Mouse (Mus musculus) large intestine, adult 2 months (tissue): ENCODE data around the gene Tpd52l1. TPM values are rescaled to one million over a fixed set of nuclear protein-coding genes. Genes with fewer than 3 reads are reported as not detected.

Experiments
- DNase-seq: peaks from one replicate; pipeline ENCODE4 v3.0.0-alpha.2; 2012; ENCODE audit warnings: low read depth, low spot score
- WGBS: fragments of 180-500 bp; shearing (Covaris S2); methylation state at CpG from one replicate; pipeline ENCODE4 v1.1.7; 2018; 5-methylcytosine and 5-hydroxymethylcytosine counted together
- polyA plus RNA-seq: library from polyadenylated mRNA; depleted of rRNA; stranded (reverse); fragments of >200 nt; gene quantifications from 2 replicates; pipeline ENCODE4 v1.2.3, GENCODE M21; 2012

The Tpd52l1 gene
- polyA plus RNA-seq, 1 experiment: 1.9 TPM

- no peak for DNase-seq
- 98% methylated on average over 1 of the region's 1 CpGs for WGBS
Measured at GRCm38 (mm10) chr10:31352845-31353427, 92.8 kb downstream of the Tpd52l1 start.

GRCm38 (mm10) chr10:31351056-31351455, 94.7 kb downstream of the Tpd52l1 start:
- DNase-seq: no peak
- WGBS: 88% methylated on average over 2 of the region's 2 CpGs

- WGBS: 65% methylated on average over 8 of the region's 8 CpGs
- no peak for DNase-seq
Measured at GRCm38 (mm10) chr10:31346401-31346800, 99.4 kb downstream of the Tpd52l1 start.

GRCm38 (mm10) chr10:31336432-31336831, 109.3 kb downstream of the Tpd52l1 start:
- DNase-seq: no peak
- 59% methylated on average over 5 of the region's 5 CpGs for WGBS

GRCm38 (mm10) chr10:31331225-31331775, 114.5 kb downstream of the Tpd52l1 start:
- DNase-seq: no peak
- 79% methylated on average over 4 of the region's 4 CpGs for WGBS

- no peak for DNase-seq
- 92% methylated on average over 3 of the region's 3 CpGs for WGBS
Measured at GRCm38 (mm10) chr10:31330286-31330962, 115.3 kb downstream of the Tpd52l1 start.

- 30% methylated on average over 1 of the region's 1 CpGs for WGBS
- no peak for DNase-seq
Measured at GRCm38 (mm10) chr10:31329436-31329835, 116.3 kb downstream of the Tpd52l1 start.

GRCm38 (mm10) chr10:31318491-31318890, 127.3 kb downstream of the Tpd52l1 start:
- 79% methylated on average over 5 of the region's 5 CpGs for WGBS
- no peak for DNase-seq

GRCm38 (mm10) chr10:31312865-31313848, 132.6 kb downstream of the Tpd52l1 start, which contains the start of gene Hddc2:
Hddc2 (plus strand) TSS chr10:31313383.
- 2% methylated on average over 38 of the region's 44 CpGs for WGBS
- peak; percentile 65 for DNase-seq

GRCm38 (mm10) chr10:31307024-31307598, 138.6 kb downstream of the Tpd52l1 start:
- WGBS: 13% methylated on average over 1 of the region's 1 CpGs

GRCm38 (mm10) chr10:31303446-31303845, 142.3 kb downstream of the Tpd52l1 start:
- WGBS: 98% methylated on average over 2 of the region's 2 CpGs
- no peak for DNase-seq

More at GRCm38 (mm10) chr10:31307024-31307598, 138.6 kb downstream of the Tpd52l1 start:
- no peak for DNase-seq

- 73% methylated on average over 1 of the region's 1 CpGs for WGBS
- DNase-seq: no peak
Measured at GRCm38 (mm10) chr10:31300292-31300691, 145.5 kb downstream of the Tpd52l1 start.

GRCm38 (mm10) chr10:31298921-31299574, 146.7 kb downstream of the Tpd52l1 start:
- 41% methylated on average over 6 of the region's 6 CpGs for WGBS
- peak; percentile 19 for DNase-seq

- DNase-seq: no peak
- WGBS: 62% methylated on average over 2 of the region's 2 CpGs
Measured at GRCm38 (mm10) chr10:31298263-31298662, 147.5 kb downstream of the Tpd52l1 start.

- no peak for DNase-seq
- 74% methylated on average over 4 of the region's 4 CpGs for WGBS
Measured at GRCm38 (mm10) chr10:31297106-31297505, 148.7 kb downstream of the Tpd52l1 start.

GRCm38 (mm10) chr10:31296458-31296857, 149.3 kb downstream of the Tpd52l1 start:
- no peak for DNase-seq
- WGBS: 59% methylated on average over 1 of the region's 1 CpGs

GRCm38 (mm10) chr10:31295705-31296104, 150.1 kb downstream of the Tpd52l1 start:
- 35% methylated on average over 5 of the region's 5 CpGs for WGBS
- DNase-seq: no peak

GRCm38 (mm10) chr10:31288697-31289390, 156.9 kb downstream of the Tpd52l1 start:
- WGBS: 85% methylated on average over 4 of the region's 4 CpGs

More at GRCm38 (mm10) chr10:31288697-31289390, 156.9 kb downstream of the Tpd52l1 start:
- DNase-seq: no peak
